Comparison of ENCODE assay signal across 8 mouse cellular contexts in the genomic region with DNA sequence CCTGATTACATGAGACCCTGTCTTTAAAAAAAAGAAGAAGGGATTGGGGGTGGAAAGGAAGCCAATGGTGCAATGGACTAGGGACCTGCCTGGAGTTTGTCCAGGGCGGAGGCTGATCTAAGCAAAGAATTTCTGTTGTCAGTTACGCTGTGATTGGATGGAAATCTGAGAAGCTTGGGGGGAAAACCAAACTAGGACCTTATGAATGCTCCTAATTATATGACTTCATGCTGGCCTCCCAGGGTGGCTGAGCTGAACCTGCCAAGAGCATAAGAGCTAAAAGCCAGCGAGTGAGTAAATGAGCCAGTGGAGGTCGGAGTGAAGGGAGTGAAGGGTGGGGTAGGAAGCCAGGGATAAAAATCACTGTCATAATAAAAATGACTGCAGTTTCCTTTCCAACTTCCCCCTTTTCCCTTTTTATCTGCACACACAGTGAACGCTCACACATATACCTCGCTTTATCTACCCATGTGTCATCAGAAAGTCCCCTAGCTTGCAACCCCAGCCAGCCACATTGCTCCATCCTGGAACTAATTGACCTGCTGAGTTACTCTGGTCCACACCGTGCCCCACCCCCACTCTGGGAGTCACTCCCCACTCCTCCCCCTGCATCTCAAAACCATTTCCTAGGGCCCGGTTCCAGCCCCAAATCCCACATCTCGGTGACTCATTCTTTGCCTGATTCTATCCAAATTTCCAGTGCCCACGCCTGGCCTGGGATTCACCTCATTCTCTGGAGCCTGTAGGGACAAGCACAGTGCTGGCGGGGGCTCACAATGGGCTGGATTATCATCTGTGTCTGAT. TPM values are rescaled to one million over a fixed set of nuclear protein-coding genes. Genes with fewer than 3 reads are reported as not detected.
A peak's percentile ranks its signal among the peaks of the same experiment; 100 is the strongest.
DNase-seq lines count a peak whose midpoint lies in the region; ATAC-seq lines count a peak whose summit lies in the region.
"Had no signal": no experiment of that assay in that cellular context is flagged by ENCODE, and none has a peak within 500 bp of the region (broad histone marks: within the 10 kb centered on the region; RNA-seq: fewer than 3 reads in every experiment).

No protein-coding gene starts in this region.

- H3K4me1 ChIP-seq in forebrain, embryonic 10.5 days, result peaks cover 41% of the 10 kb centered on the region

- 73% methylated on average over 11 of the region's 11 CpGs for WGBS in forebrain, embryonic 10.5 days

- peaks cover 3% of the 10 kb centered on the region; the same call in 1 of the 2 replicates for H3K9me3 ChIP-seq in forebrain, embryonic 10.5 days
- H3K9me3 ChIP-seq: midbrain, embryonic 12.5 days had no signal

- ATAC-seq in granulocyte monocyte progenitor cell, adult 5-6 weeks (replicated peaks; ENCODE audit: poor library complexity, severe bottlenecking), result peak; percentile 24; the same call in 1 of the 2 replicates

- no peak overlapping the region for H3K27ac ChIP-seq in forebrain, embryonic 10.5 days
- H3K27ac ChIP-seq: midbrain, embryonic 12.5 days had no signal

- H3K27me3 ChIP-seq in forebrain, embryonic 10.5 days (ENCODE audit: poor library complexity, severe bottlenecking), result peaks cover 26% of the 10 kb centered on the region

- no peak overlapping the region for H3K4me3 ChIP-seq in forebrain, embryonic 10.5 days
- H3K4me3 ChIP-seq: midbrain, embryonic 12.5 days had no signal

- DNase-seq in ovary, adult 18-20 months (ENCODE audit: low spot score), result peak; percentile 37
- no peak for DNase-seq in ovary, postnatal 10 days (ENCODE audit: low spot score)
- DNase-seq in cerebellum, postnatal 25 days, result peak; percentile 46 to 73
- peak; percentile 69 for DNase-seq in lung, postnatal 10 days
- DNase-seq in thymus, postnatal 4 days, result no peak
- DNase-seq in forebrain, embryonic 10.5 days (ENCODE audit: extremely low spot score, low spot score), result no peak

- H3K36me3 ChIP-seq in forebrain, embryonic 10.5 days (replicated peaks), result no peaks in the 10 kb centered on the region
- H3K36me3 ChIP-seq: midbrain, embryonic 12.5 days had no signal

RNA-seq across cellular contexts. Expression of a gene that starts 2.2 kb away (rescaled TPM):
- total RNA-seq in granulocyte monocyte progenitor cell, adult 5-6 weeks (2014; fragmentation: Nextera tagmentation), result not detected in 2 replicates
- not detected in 2 replicates for total RNA-seq in granulocyte monocyte progenitor cell, adult 5-6 weeks (2017)
- 0.77 and 1.0 TPM in 2 replicates for polyA plus RNA-seq in forebrain, embryonic 10.5 days (2016; fragmentation: Nextera tagmentation; extraction: Ambion mirVana)

RNA-seq across cellular contexts. Expression of a gene that starts 40.2 kb away (rescaled TPM):
- 1.3 TPM in 1 of 2 replicates, not detected in the other for total RNA-seq in granulocyte monocyte progenitor cell, adult 5-6 weeks (2014; fragmentation: Nextera tagmentation)
- total RNA-seq in granulocyte monocyte progenitor cell, adult 5-6 weeks (2017), result not detected in 2 replicates
- polyA plus RNA-seq in forebrain, embryonic 10.5 days (2016; fragmentation: Nextera tagmentation; extraction: Ambion mirVana), result 0.33 and 0.71 TPM in 2 replicates

RNA-seq across cellular contexts. Expression of a gene that starts 49.8 kb away (rescaled TPM):
- total RNA-seq in granulocyte monocyte progenitor cell, adult 5-6 weeks (2014; fragmentation: Nextera tagmentation), result 6.5 and 8.7 TPM in 2 replicates
- total RNA-seq in granulocyte monocyte progenitor cell, adult 5-6 weeks (2017), result 4.0 and 4.9 TPM in 2 replicates
- polyA plus RNA-seq in forebrain, embryonic 10.5 days (2016; fragmentation: Nextera tagmentation; extraction: Ambion mirVana), result 8.6 and 9.5 TPM in 2 replicates

RNA-seq across cellular contexts. Expression of a gene that starts 56.7 kb away (rescaled TPM):
- 2,916 and 3,176 TPM in 2 replicates for total RNA-seq in granulocyte monocyte progenitor cell, adult 5-6 weeks (2014; fragmentation: Nextera tagmentation)
- 2,043 and 3,376 TPM in 2 replicates for total RNA-seq in granulocyte monocyte progenitor cell, adult 5-6 weeks (2017)
- polyA plus RNA-seq in forebrain, embryonic 10.5 days (2016; fragmentation: Nextera tagmentation; extraction: Ambion mirVana), result 1,134 and 1,162 TPM in 2 replicates

Comparison
In these comparisons a context has a peak if more than half of its experiments do, and no peak if none do; other contexts are left out.
1. DNase-seq: peak in ovary, adult 18-20 months (single experiment), cerebellum, postnatal 25 days (2 of 2) and lung, postnatal 10 days (single experiment); none in ovary, postnatal 10 days (single experiment), thymus, postnatal 4 days (single experiment) and forebrain, embryonic 10.5 days (single experiment).